Mouse (Mus musculus) liver, embryonic 14.5 days (tissue): Measurements from ENCODE around the gene Zfp821.

Experiments
- CTCF ChIP-seq: IDR thresholded peaks from 2 replicates; pipeline ENCODE4 v1.5.1; 2016; ENCODE audit warnings: antibody characterized with exemption, low read depth, control low read depth
- EP300 ChIP-seq: IDR thresholded peaks from 2 replicates; pipeline ENCODE4 v1.6.1; 2016; ENCODE audit warnings: antibody characterized with exemption, low read depth

GRCm38 (mm10) chr8:109706874-109707237 lies 1.5 kb downstream of the Zfp821 start:
- TF ChIP-seq CTCF (peak; percentile 96), EP300 (no peak)
